Mouse (Mus musculus) lung, postnatal 0 days (tissue): ENCODE measurements around the gene Slc1a2.

Experiments
- CTCF ChIP-seq: IDR thresholded peaks from 2 replicates; pipeline ENCODE4 v1.5.1; 2016; ENCODE audit warnings: antibody characterized with exemption, mild to moderate bottlenecking
- EP300 ChIP-seq: IDR thresholded peaks from 2 replicates; pipeline ENCODE4 v1.6.1; 2016; ENCODE audit warnings: antibody characterized with exemption, mild to moderate bottlenecking, control low read depth

DNA sequence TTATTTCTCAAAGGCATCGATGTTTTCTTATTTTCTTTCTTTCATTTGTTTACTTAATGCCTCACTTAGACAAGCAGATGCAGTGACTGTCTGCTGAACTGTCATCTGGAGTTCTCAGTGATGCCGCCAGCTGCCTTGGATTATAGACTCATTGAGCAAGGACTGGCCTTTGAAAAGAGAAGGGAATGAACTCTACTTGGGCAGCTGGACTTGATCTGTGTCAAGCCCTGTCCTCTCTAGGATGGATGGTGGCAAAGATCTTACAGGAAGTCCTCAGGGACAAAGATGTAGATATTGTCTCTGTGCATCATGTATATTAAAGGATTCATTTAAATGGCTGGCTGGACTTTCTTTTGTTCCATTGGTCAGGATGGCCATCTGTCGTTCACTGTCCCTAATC, 5.4 kb downstream of the Slc1a2 start:
- TF ChIP-seq CTCF (no peak), EP300 (peak; percentile 26; the same call in 1 of the 2 replicates)
